Mouse (Mus musculus): ENCODE results near the gene Slc1a7. TPM values are rescaled to one million over a fixed set of nuclear protein-coding genes. Genes with fewer than 3 reads are reported as not detected.
A peak's percentile ranks its signal among the peaks of the same experiment; 100 is the strongest.

Slc1a7 gene
- polyA plus RNA-seq, 1 experiment from 2014 or later, result not detected

- Histone ChIP-seq H3K9ac (no peak overlapping the region), H3K27ac (replicated peaks) (no peak overlapping the region), H3K36me3 (no peaks in the 10 kb centered on the region), H3K4me2 (no peak overlapping the region), H3K4me1 (replicated peaks) (no peaks in the 10 kb centered on the region), H3K4me3 (no peak overlapping the region), H3K9me3 (no peaks in the 10 kb centered on the region), H3K27me3 (no peaks in the 10 kb centered on the region)
- WGBS, result 64% methylated on average over 13 of the region's 14 CpGs
- no peak for ATAC-seq (ENCODE audit: low read depth)
These were observed 51.1 kb downstream of the Slc1a7 start for GRCm38 (mm10) chr4:108018961-108019921.

GRCm38 (mm10) chr4:108020178-108020577, 52.0 kb downstream of the Slc1a7 start:
- WGBS, result 85% methylated on average over 6 of the region's 6 CpGs

GRCm38 (mm10) chr4:108023186-108023585, 55.1 kb downstream of the Slc1a7 start:
- no peak overlapping the region for H3K4me3 ChIP-seq
- H3K36me3 ChIP-seq, result no peaks in the 10 kb centered on the region
- WGBS, result 85% methylated on average over 4 of the region's 4 CpGs
- no peak for ATAC-seq (ENCODE audit: low read depth)
- H3K27ac ChIP-seq (replicated peaks), result no peak overlapping the region
- no peak overlapping the region for H3K9ac ChIP-seq
- peaks cover 9% of the 10 kb centered on the region for H3K27me3 ChIP-seq
- H3K4me1 ChIP-seq (replicated peaks), result no peaks in the 10 kb centered on the region; the same call in 1 of the 2 replicates
- no peaks in the 10 kb centered on the region for H3K9me3 ChIP-seq
- no peak overlapping the region for H3K4me2 ChIP-seq

More at GRCm38 (mm10) chr4:108020178-108020577, 52.0 kb downstream of the Slc1a7 start:
- no peaks in the 10 kb centered on the region for H3K9me3 ChIP-seq
- H3K9ac ChIP-seq, result no peak overlapping the region
- no peak overlapping the region for H3K27ac ChIP-seq (replicated peaks)
- H3K27me3 ChIP-seq, result 0 out of 2 replicates have a peak, but pooled peaks cover under 1% of the 10 kb centered on the region
- H3K4me2 ChIP-seq, result no peak overlapping the region
- no peak for ATAC-seq (ENCODE audit: low read depth)
- no peaks in the 10 kb centered on the region for H3K4me1 ChIP-seq (replicated peaks)
- no peak overlapping the region for H3K4me3 ChIP-seq
- H3K36me3 ChIP-seq, result no peaks in the 10 kb centered on the region

- WGBS, result 80% methylated on average over 5 of the region's 5 CpGs
- no peak overlapping the region for H3K9ac ChIP-seq
- no peaks in the 10 kb centered on the region for H3K36me3 ChIP-seq
- no peak overlapping the region for H3K27ac ChIP-seq (replicated peaks)
- no peak overlapping the region for H3K4me3 ChIP-seq
- no peaks in the 10 kb centered on the region; the same call in 1 of the 2 replicates for H3K4me1 ChIP-seq (replicated peaks)
- no peaks in the 10 kb centered on the region for H3K9me3 ChIP-seq
- ATAC-seq (ENCODE audit: low read depth), result no peak
- H3K27me3 ChIP-seq, result peaks cover 22% of the 10 kb centered on the region
- H3K4me2 ChIP-seq, result no peak overlapping the region
These were observed 56.5 kb downstream of the Slc1a7 start for GRCm38 (mm10) chr4:108024641-108025040.

- no peaks in the 10 kb centered on the region for H3K36me3 ChIP-seq
- no peak for ATAC-seq (ENCODE audit: low read depth)
- no peak overlapping the region for H3K27ac ChIP-seq (replicated peaks)
- no peak overlapping the region for H3K4me2 ChIP-seq
- whole genome bisulfite sequencing, result 6% methylated on average over 10 of the region's 10 CpGs
- H3K27me3 ChIP-seq, result peaks cover 28% of the 10 kb centered on the region
- no peak overlapping the region for H3K4me3 ChIP-seq
- H3K4me1 ChIP-seq (replicated peaks), result no peaks in the 10 kb centered on the region; the same call in 1 of the 2 replicates
- no peaks in the 10 kb centered on the region for H3K9me3 ChIP-seq
- H3K9ac ChIP-seq, result no peak overlapping the region
These were observed 57.1 kb downstream of the Slc1a7 start for GRCm38 (mm10) chr4:108025269-108025668.

- ATAC-seq (ENCODE audit: low read depth), result no peak
- H3K27ac ChIP-seq (replicated peaks), result no peak overlapping the region
- H3K4me2 ChIP-seq, result no peak overlapping the region
- no peaks in the 10 kb centered on the region for H3K36me3 ChIP-seq
- WGBS, result 36% methylated on average over 3 of the region's 3 CpGs
- peaks cover 37% of the 10 kb centered on the region for H3K27me3 ChIP-seq
- peaks cover 5% of the 10 kb centered on the region for H3K4me1 ChIP-seq (replicated peaks)
- H3K9me3 ChIP-seq, result no peaks in the 10 kb centered on the region
- H3K9ac ChIP-seq, result no peak overlapping the region
- no peak overlapping the region for H3K4me3 ChIP-seq
These were observed 58.1 kb downstream of the Slc1a7 start for GRCm38 (mm10) chr4:108026193-108026592.

- peaks cover 17% of the 10 kb centered on the region for H3K4me1 ChIP-seq (replicated peaks)
- 3% methylated on average over 22 of the region's 22 CpGs for WGBS
- peak overlapping the region; percentile 56 for H3K4me3 ChIP-seq
- H3K4me2 ChIP-seq, result peak overlapping the region; percentile 99
- peaks cover 61% of the 10 kb centered on the region for H3K27me3 ChIP-seq
- no peaks in the 10 kb centered on the region for H3K9me3 ChIP-seq
- no peak overlapping the region for H3K27ac ChIP-seq (replicated peaks)
- peak overlapping the region; percentile 70 for H3K9ac ChIP-seq
- no peaks in the 10 kb centered on the region for H3K36me3 ChIP-seq
- 0 out of 2 replicates have a peak, but pooled peaks have one; percentile 16 for ATAC-seq (ENCODE audit: low read depth)
These were observed 62.9 kb downstream of the Slc1a7 start for GRCm38 (mm10) chr4:108030888-108031501.

GRCm38 (mm10) chr4:108031502-108032351, 63.6 kb downstream of the Slc1a7 start:
- Histone ChIP-seq H3K27me3 (peaks cover 61% of the 10 kb centered on the region), H3K4me3 (peak overlapping the region; percentile 56), H3K9me3 (no peaks in the 10 kb centered on the region), H3K9ac (peak overlapping the region; percentile 70), H3K36me3 (no peaks in the 10 kb centered on the region), H3K4me2 (peak overlapping the region; percentile 99), H3K27ac (replicated peaks) (no peak overlapping the region), H3K4me1 (replicated peaks) (peaks cover 17% of the 10 kb centered on the region)
- ATAC-seq (ENCODE audit: low read depth), result peak; percentile 56
- 1% methylated on average over 73 of the region's 86 CpGs for WGBS

- 34% methylated on average over 11 of the region's 11 CpGs for WGBS
- Histone ChIP-seq H3K4me1 (replicated peaks) (peaks cover 17% of the 10 kb centered on the region), H3K36me3 (no peaks in the 10 kb centered on the region), H3K4me2 (peak overlapping the region; percentile 99), H3K9me3 (no peaks in the 10 kb centered on the region), H3K27me3 (peaks cover 61% of the 10 kb centered on the region), H3K9ac (peak overlapping the region; percentile 70; the same call in 1 of the 2 replicates), H3K4me3 (peak overlapping the region; percentile 56), H3K27ac (replicated peaks) (no peak overlapping the region)
- no peak for ATAC-seq (ENCODE audit: low read depth)
These were observed 64.3 kb downstream of the Slc1a7 start for GRCm38 (mm10) chr4:108032352-108032849.

GRCm38 (mm10) chr4:108033041-108033764, 65.1 kb downstream of the Slc1a7 start:
- H3K4me2 ChIP-seq, result no peak overlapping the region
- no peak for ATAC-seq (ENCODE audit: low read depth)
- H3K4me3 ChIP-seq, result no peak overlapping the region
- H3K9me3 ChIP-seq, result no peaks in the 10 kb centered on the region
- no peaks in the 10 kb centered on the region for H3K36me3 ChIP-seq
- 84% methylated on average over 8 of the region's 8 CpGs for WGBS
- peaks cover 17% of the 10 kb centered on the region for H3K4me1 ChIP-seq (replicated peaks)
- no peak overlapping the region for H3K9ac ChIP-seq
- H3K27ac ChIP-seq (replicated peaks), result no peak overlapping the region
- peaks cover 57% of the 10 kb centered on the region for H3K27me3 ChIP-seq

- Histone ChIP-seq H3K9ac (no peak overlapping the region), H3K4me2 (no peak overlapping the region), H3K27ac (replicated peaks) (no peak overlapping the region), H3K9me3 (no peaks in the 10 kb centered on the region), H3K4me1 (replicated peaks) (peaks cover 3% of the 10 kb centered on the region), H3K36me3 (peaks cover 6% of the 10 kb centered on the region), H3K4me3 (no peak overlapping the region), H3K27me3 (peaks cover 21% of the 10 kb centered on the region)
- WGBS, result 77% methylated on average over 8 of the region's 8 CpGs
- 0 out of 2 replicates have a peak, but pooled peaks have one; percentile 40 for ATAC-seq (ENCODE audit: low read depth)
These were observed 68.9 kb downstream of the Slc1a7 start for GRCm38 (mm10) chr4:108037027-108037426.
